Mouse (Mus musculus) stomach, postnatal 0 days (tissue): ENCODE data around the gene Col4a6.

Source experiments
- CTCF ChIP-seq: IDR thresholded peaks from 2 replicates; pipeline ENCODE4 v1.5.1; 2016; ENCODE audit warnings: antibody characterized with exemption, low read depth, mild to moderate bottlenecking, moderate library complexity
- EP300 ChIP-seq: optimal IDR thresholded peaks from 2 replicates; pipeline ENCODE3; 2016; ENCODE audit warnings: antibody characterized with exemption

GRCm38 (mm10) chrX:141249636-141250035 is 224.2 kb downstream of the Col4a6 start:
- TF ChIP-seq CTCF = no peak
- TF ChIP-seq EP300 = no peak
